ENCODE assay signal across 10 mouse cellular contexts in genomic region chr5:37240550-37240949, GRCm38 (mm10). TPM values are rescaled to one million over a fixed set of nuclear protein-coding genes. Genes with fewer than 3 reads are reported as not detected.
DNase-seq lines count a peak whose midpoint lies in the region; ATAC-seq and TF ChIP-seq lines count a peak whose summit lies in the region.
"Had no signal": no experiment of that assay in that cellular context is flagged by ENCODE, and none has a peak within 500 bp of the region (broad histone marks: within the 10 kb centered on the region; RNA-seq: fewer than 3 reads in every experiment).

No protein-coding gene starts in this region.

- 2% methylated on average over 5 of the region's 5 CpGs for WGBS in forebrain, embryonic 10.5 days
- WGBS in forebrain, embryonic 16.5 days: 5% methylated on average over 5 of the region's 5 CpGs
- WGBS in neural tube, embryonic 15.5 days: 3% methylated on average over 5 of the region's 5 CpGs
- WGBS in hindbrain, embryonic 11.5 days: 5% methylated on average over 5 of the region's 5 CpGs
- WGBS in stomach, postnatal 0 days: 5% methylated on average over 5 of the region's 5 CpGs

- DNase-seq in forebrain, embryonic 10.5 days (ENCODE audit: extremely low spot score, low spot score): peak; percentile 44
- peak; percentile 71 for DNase-seq in neural tube, embryonic 10.5 days (ENCODE audit: extremely low spot score, low spot score)
- peak; percentile 67 for DNase-seq in hindbrain, embryonic 11.5 days (ENCODE audit: low spot score)
- DNase-seq in stomach, postnatal 0 days (ENCODE audit: low spot score): peak; percentile 61
- no peak for DNase-seq in frontal cortex, postnatal 36 days (ENCODE audit: low spot score in 2 of 2)
- no peak for DNase-seq in spleen, postnatal 14 days (ENCODE audit: low spot score in 2 of 2)
- DNase-seq: cerebellum, postnatal 36 days had no signal

- H3K9me3 ChIP-seq in forebrain, embryonic 10.5 days: no peaks in the 10 kb centered on the region
- H3K9me3 ChIP-seq in forebrain, embryonic 16.5 days (ENCODE audit: control insufficient read depth, low read length): no peaks in the 10 kb centered on the region
- H3K9me3 ChIP-seq in neural tube, embryonic 15.5 days (replicated peaks): no peaks in the 10 kb centered on the region
- no peaks in the 10 kb centered on the region for H3K9me3 ChIP-seq in hindbrain, embryonic 11.5 days (ENCODE audit: control insufficient read depth, low read length)
- H3K9me3 ChIP-seq in stomach, postnatal 0 days (ENCODE audit: control insufficient read depth, low read length): no peaks in the 10 kb centered on the region
- H3K9me3 ChIP-seq: heart, embryonic 15.5 days had no signal

- no peak overlapping the region for H3K4me3 ChIP-seq in forebrain, embryonic 10.5 days
- H3K4me3 ChIP-seq in forebrain, embryonic 16.5 days (replicated peaks; ENCODE audit: low read length): no peak overlapping the region
- H3K4me3 ChIP-seq in neural tube, embryonic 15.5 days (replicated peaks): no peak overlapping the region
- no peak overlapping the region for H3K4me3 ChIP-seq in hindbrain, embryonic 11.5 days (ENCODE audit: low read depth, low read length)
- H3K4me3 ChIP-seq in stomach, postnatal 0 days (ENCODE audit: low read depth, low read length): no peak overlapping the region
- H3K4me3 ChIP-seq: heart, embryonic 15.5 days had no signal

- peaks cover 43% of the 10 kb centered on the region for H3K4me1 ChIP-seq in forebrain, embryonic 10.5 days
- H3K4me1 ChIP-seq in forebrain, embryonic 16.5 days (replicated peaks; ENCODE audit: control insufficient read depth, insufficient read depth, low read length): peaks cover 36% of the 10 kb centered on the region
- H3K4me1 ChIP-seq in neural tube, embryonic 15.5 days: peaks cover 50% of the 10 kb centered on the region
- peaks cover 3% of the 10 kb centered on the region; the same call in 1 of the 2 replicates for H3K4me1 ChIP-seq in hindbrain, embryonic 11.5 days (replicated peaks; ENCODE audit: control insufficient read depth, insufficient read depth, low read length)
- H3K4me1 ChIP-seq in stomach, postnatal 0 days (replicated peaks; ENCODE audit: control insufficient read depth, insufficient read depth): no peaks in the 10 kb centered on the region

- H3K27me3 ChIP-seq in forebrain, embryonic 10.5 days (ENCODE audit: poor library complexity, severe bottlenecking): peaks cover 70% of the 10 kb centered on the region
- peaks cover 17% of the 10 kb centered on the region for H3K27me3 ChIP-seq in forebrain, embryonic 16.5 days (replicated peaks; ENCODE audit: control insufficient read depth, insufficient read depth, low read length)
- H3K27me3 ChIP-seq in neural tube, embryonic 15.5 days (replicated peaks): 0 out of 2 replicates have a peak, but pooled peaks cover 5% of the 10 kb centered on the region
- peaks cover 35% of the 10 kb centered on the region for H3K27me3 ChIP-seq in hindbrain, embryonic 11.5 days (ENCODE audit: control insufficient read depth, insufficient read depth, low read length)
- peaks cover 27% of the 10 kb centered on the region for H3K27me3 ChIP-seq in stomach, postnatal 0 days (ENCODE audit: control insufficient read depth, insufficient read depth, low read length)

- no peak overlapping the region for H3K9ac ChIP-seq in forebrain, embryonic 16.5 days (replicated peaks; ENCODE audit: low read depth, low read length)
- H3K9ac ChIP-seq in neural tube, embryonic 15.5 days (replicated peaks): no peak overlapping the region
- no peak overlapping the region for H3K9ac ChIP-seq in hindbrain, embryonic 11.5 days (ENCODE audit: low read depth, low read length)
- H3K9ac ChIP-seq in stomach, postnatal 0 days (ENCODE audit: low read length): no peak overlapping the region
- H3K9ac ChIP-seq: heart, embryonic 15.5 days had no signal

- ATAC-seq in forebrain, embryonic 16.5 days: no peak
- no peak for ATAC-seq in neural tube, embryonic 15.5 days (ENCODE audit: low FRiP score)
- no peak for ATAC-seq in hindbrain, embryonic 11.5 days (ENCODE audit: low FRiP score)
- no peak for ATAC-seq in stomach, postnatal 0 days (ENCODE audit: low FRiP score, low TSS enrichment)

- TF ChIP-seq EP300 in stomach, postnatal 0 days (optimal IDR thresholded peaks at IDR 0.05): no peak

- no peaks in the 10 kb centered on the region for H3K36me3 ChIP-seq in forebrain, embryonic 10.5 days (replicated peaks)
- no peaks in the 10 kb centered on the region for H3K36me3 ChIP-seq in forebrain, embryonic 16.5 days (ENCODE audit: control insufficient read depth, insufficient read depth)
- H3K36me3 ChIP-seq in neural tube, embryonic 15.5 days: no peaks in the 10 kb centered on the region
- H3K36me3 ChIP-seq in hindbrain, embryonic 11.5 days (ENCODE audit: control insufficient read depth, insufficient read depth, low read length): no peaks in the 10 kb centered on the region
- H3K36me3 ChIP-seq in stomach, postnatal 0 days (ENCODE audit: control insufficient read depth, insufficient read depth, low read length): no peaks in the 10 kb centered on the region
- H3K36me3 ChIP-seq: heart, embryonic 15.5 days had no signal

- no peak overlapping the region for H3K4me2 ChIP-seq in forebrain, embryonic 16.5 days (ENCODE audit: low read length)
- H3K4me2 ChIP-seq in neural tube, embryonic 15.5 days: no peak overlapping the region
- H3K4me2 ChIP-seq in hindbrain, embryonic 11.5 days (replicated peaks; ENCODE audit: low read depth, low read length): no peak overlapping the region
- no peak overlapping the region for H3K4me2 ChIP-seq in stomach, postnatal 0 days (replicated peaks; ENCODE audit: low read depth)
- H3K4me2 ChIP-seq: heart, embryonic 15.5 days had no signal

- TF ChIP-seq CTCF in stomach, postnatal 0 days (IDR thresholded peaks at IDR 0.05; ENCODE audit: low read depth): no peak

- H3K27ac ChIP-seq in forebrain, embryonic 10.5 days: no peak overlapping the region
- no peak overlapping the region for H3K27ac ChIP-seq in forebrain, embryonic 16.5 days (ENCODE audit: low read length)
- H3K27ac ChIP-seq in neural tube, embryonic 15.5 days (replicated peaks): no peak overlapping the region
- no peak overlapping the region for H3K27ac ChIP-seq in hindbrain, embryonic 11.5 days (ENCODE audit: low read depth, low read length)
- H3K27ac ChIP-seq in stomach, postnatal 0 days (replicated peaks): no peak overlapping the region
- H3K27ac ChIP-seq: heart, embryonic 15.5 days had no signal

RNA-seq across cellular contexts. Expression of gene Crmp1, which starts 1.2 kb away (rescaled TPM):
- 96.5 and 106 TPM in 2 replicates for polyA plus RNA-seq in forebrain, embryonic 10.5 days (2016; fragmentation: Nextera tagmentation; extraction: Ambion mirVana)
- 915 and 954 TPM in 2 replicates for polyA plus RNA-seq in forebrain, embryonic 16.5 days (2015; fragmentation: Nextera tagmentation; extraction: Ambion mirVana)
- 679 and 807 TPM in 2 replicates for polyA plus RNA-seq in neural tube, embryonic 15.5 days (2015; fragmentation: Nextera tagmentation; extraction: Ambion mirVana)
- polyA plus RNA-seq in hindbrain, embryonic 11.5 days (2014; fragmentation: Nextera tagmentation; extraction: Ambion mirVana): 340 and 413 TPM in 2 replicates
- 6.8 and 8.5 TPM in 2 replicates for polyA plus RNA-seq in stomach, postnatal 0 days (2015; fragmentation: Nextera tagmentation; extraction: Ambion mirVana)

Comparison
In these comparisons a context has a peak if more than half of its experiments do, and no peak if none do; other contexts are left out.
1. DNase-seq: peak in forebrain, embryonic 10.5 days (single experiment), neural tube, embryonic 10.5 days (single experiment), hindbrain, embryonic 11.5 days (single experiment) and stomach, postnatal 0 days (single experiment); none in frontal cortex, postnatal 36 days (0 of 2) and spleen, postnatal 14 days (0 of 2).
2. RNA of gene Crmp1, which starts 1.2 kb away (polyA plus RNA-seq): 915 to 954 TPM in forebrain, embryonic 16.5 days, 679 to 807 TPM in neural tube, embryonic 15.5 days, 340 to 413 TPM in hindbrain, embryonic 11.5 days and 96.5 to 106 TPM in forebrain, embryonic 10.5 days; 6.8 to 8.5 TPM in stomach, postnatal 0 days; every median in the first group is over 10 times any median in the second.